Mouse (Mus musculus) left cerebral cortex, postnatal 25 days (tissue): ENCODE results near the gene Celf2. TPM values are rescaled to one million over a fixed set of nuclear protein-coding genes. Genes with fewer than 3 reads are reported as not detected.

Source experiments
- DNase-seq, 2 experiments: peaks; one replicate each; pipeline ENCODE4 v3.0.0; 2022; ENCODE audit warnings: low spot score in 2 of 2, mixed read lengths in 1 of 2
- intact Hi-C: fragments of 180-260 bp; cut with DNase I; formaldehyde crosslinking; loops from one replicate; pipeline ENCODE4 v1.15.1; 2025
- total RNA-seq, 2 experiments: library from RNA; stranded (reverse); gene quantifications; 2 replicates each; pipeline ENCODE4 v1.2.3; 2021

Gene Celf2
- total RNA-seq, 2 experiments from 2014 or later, result 424 to 492 TPM

- intact Hi-C loops, result no loop called here
- no peak for DNase-seq
Observed at GRCm38 (mm10) chr2:6983902-6984301, 525.5 kb downstream of the Celf2 start.

GRCm38 (mm10) chr2:6976300-6976699, 533.1 kb downstream of the Celf2 start:
- no peak for DNase-seq
- intact Hi-C loops, result no loop called here

GRCm38 (mm10) chr2:6969228-6969627, 540.1 kb downstream of the Celf2 start:
- no peak for DNase-seq
- intact Hi-C loops, result no loop called here

- no peak for DNase-seq
- intact Hi-C loops, result no loop called here
Observed at GRCm38 (mm10) chr2:6965243-6965642, 544.1 kb downstream of the Celf2 start.

- intact Hi-C loops, result no loop called here
- no peak for DNase-seq
Observed at GRCm38 (mm10) chr2:6950702-6951101, 558.7 kb downstream of the Celf2 start.

GRCm38 (mm10) chr2:6945638-6946415, 563.5 kb downstream of the Celf2 start:
- intact Hi-C loops, result no loop called here
- DNase-seq, result no peak

- intact Hi-C loops, result no loop called here
- DNase-seq, result peak in 1 of 2 experiments; percentile 33
Observed at GRCm38 (mm10) chr2:6943651-6944050, 565.7 kb downstream of the Celf2 start.

GRCm38 (mm10) chr2:6942635-6943390, 566.5 kb downstream of the Celf2 start:
- no peak for DNase-seq
- intact Hi-C loops, result no loop called here

- intact Hi-C loops, result no loop called here
- no peak for DNase-seq
Observed at GRCm38 (mm10) chr2:6939143-6939542, 570.2 kb downstream of the Celf2 start.

GRCm38 (mm10) chr2:6933130-6933529, 576.2 kb downstream of the Celf2 start:
- DNase-seq, result no peak
- intact Hi-C loops, result no loop called here

GRCm38 (mm10) chr2:6927693-6928360, 581.5 kb downstream of the Celf2 start:
- intact Hi-C loops, result loop anchor here (1.0 kb wide), 1 partner anchor 16 kb away; no protein-coding TSS in a partner anchor
- DNase-seq, result peak; percentile 64 to 86

- DNase-seq, result no peak
- intact Hi-C loops, result no loop called here
Observed at GRCm38 (mm10) chr2:6925505-6925904, 583.9 kb downstream of the Celf2 start.

GRCm38 (mm10) chr2:6923738-6924474, 585.5 kb downstream of the Celf2 start:
- no peak for DNase-seq
- intact Hi-C loops, result no loop called here

GRCm38 (mm10) chr2:6915386-6915785, 594.0 kb downstream of the Celf2 start:
- DNase-seq, result peak in 1 of 2 experiments; percentile 62
- intact Hi-C loops, result no loop called here

GRCm38 (mm10) chr2:6913315-6913714, 596.0 kb downstream of the Celf2 start:
- intact Hi-C loops, result no loop called here
- DNase-seq, result peak in 1 of 2 experiments; percentile 43

- peak; percentile 75 to 86 for DNase-seq
- intact Hi-C loops, result loop anchor here (1.0 kb wide), 1 partner anchor 15 kb away; no protein-coding TSS in a partner anchor
Observed at GRCm38 (mm10) chr2:6911932-6912331, 597.4 kb downstream of the Celf2 start.

GRCm38 (mm10) chr2:6909921-6910320, 599.4 kb downstream of the Celf2 start:
- DNase-seq, result no peak
- intact Hi-C loops, result no loop called here

- DNase-seq, result no peak
- intact Hi-C loops, result no loop called here
Observed at GRCm38 (mm10) chr2:6904411-6904810, 605.0 kb downstream of the Celf2 start.

GRCm38 (mm10) chr2:6903251-6903763, 606.1 kb downstream of the Celf2 start:
- intact Hi-C loops, result no loop called here
- DNase-seq, result no peak
